Mouse (Mus musculus) limb, embryonic 15.5 days (tissue): ENCODE measurements at regions not wholly inside any gene's neighbourhood (a gene's known extent, or its start where the extent isn't known, plus 50 kb on each side); places are given as distances from the start of the nearest gene placed in this dataset.
A peak's percentile ranks its signal among the peaks of the same experiment; 100 is the strongest.

Experiments
- ATAC-seq: fragments of 200-750 bp; cut with Nextera tagmentation; 2 replicates; pipeline ENCODE4 v1.8.0; 2017; ENCODE audit warnings: low read depth, moderate TSS enrichment; ENCODE audit not compliant: insufficient number of reproducible peaks, low FRiP score, low TSS enrichment
- H3K27ac ChIP-seq: fragments of 300-500 bp; sonication (generic); 2 replicates; pipeline ENCODE4 v1.5.1; 2015; ENCODE audit warnings: moderate library complexity, mild to moderate bottlenecking, inconsistent platforms
- H3K27me3 ChIP-seq: fragments of 300-500 bp; sonication (generic); 2 replicates; pipeline ENCODE4 v1.6.1; 2015; ENCODE audit warnings: inconsistent platforms
- H3K36me3 ChIP-seq: fragments of 300-500 bp; sonication (generic); 2 replicates; pipeline ENCODE4 v1.6.1; 2015; ENCODE audit warnings: inconsistent platforms
- H3K4me1 ChIP-seq: fragments of 300-500 bp; sonication (generic); 2 replicates; pipeline ENCODE4 v1.6.1; 2015; ENCODE audit warnings: inconsistent platforms
- H3K4me2 ChIP-seq: fragments of 300-500 bp; sonication (generic); 2 replicates; pipeline ENCODE4 v1.6.1; 2015; ENCODE audit warnings: mild to moderate bottlenecking, inconsistent platforms
- H3K4me3 ChIP-seq: fragments of 300-500 bp; sonication (generic); 2 replicates; pipeline ENCODE4 v1.5.1; 2015; ENCODE audit warnings: mild to moderate bottlenecking, inconsistent platforms
- H3K9ac ChIP-seq: fragments of 300-500 bp; sonication (generic); 2 replicates; pipeline ENCODE4 v1.6.1; 2015; ENCODE audit warnings: inconsistent platforms
- H3K9me3 ChIP-seq: fragments of 300-500 bp; sonication (generic); 2 replicates; pipeline ENCODE4 v1.6.1; 2016; ENCODE audit warnings: inconsistent platforms
- WGBS: fragments of 180-500 bp; shearing (Covaris S2); methylation state at CpG from one replicate; pipeline ENCODE4 v1.1.7; 2015; 5-methylcytosine and 5-hydroxymethylcytosine counted together

DNA sequence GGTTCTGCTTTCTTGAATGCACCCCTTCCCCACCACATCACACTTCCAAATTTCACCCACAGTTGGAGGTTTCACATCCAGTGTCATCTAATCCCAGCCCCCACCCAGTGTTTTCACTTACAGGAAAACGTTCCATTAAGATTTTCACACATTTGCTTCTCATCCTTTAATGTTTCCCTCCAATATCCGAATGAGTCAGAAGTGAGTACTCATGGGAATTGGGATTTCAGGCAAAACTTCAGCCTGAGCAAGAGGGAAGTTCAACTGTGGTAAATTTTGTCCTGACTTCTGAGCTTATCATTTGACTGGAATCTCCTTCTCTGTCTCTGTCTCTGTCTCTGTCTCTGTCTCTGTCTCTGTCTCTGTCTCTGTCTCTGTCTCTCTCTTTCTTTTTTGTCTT is 350.3 kb upstream of the Klf4 start:
- no peak for ATAC-seq
- 37% methylated on average over 2 of the region's 2 CpGs for WGBS

DNA sequence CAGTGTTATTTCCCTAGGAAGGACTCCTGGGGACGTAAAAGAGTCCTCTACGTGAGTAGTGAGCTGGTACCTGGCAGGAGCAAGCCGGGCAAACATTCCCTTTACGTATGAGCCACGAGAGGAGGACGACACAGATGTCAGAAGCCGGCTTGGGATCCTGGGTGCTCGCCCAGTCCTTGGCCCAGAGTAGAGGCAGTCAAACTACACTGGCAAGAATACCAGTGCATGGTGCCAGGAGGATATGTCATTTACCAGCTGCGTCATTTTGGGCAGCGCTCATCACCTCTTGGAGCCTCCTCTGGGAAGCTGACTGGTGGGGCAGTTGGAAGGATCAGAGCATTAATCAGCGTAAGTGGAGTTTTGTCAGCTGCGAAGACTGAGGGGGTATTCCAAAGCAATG is 343.0 kb upstream of the Klf4 start:
- ATAC-seq = no peak
- H3K4me1 ChIP-seq = peaks cover 8% of the 10 kb centered on the region
- H3K27ac ChIP-seq = 0 out of 2 replicates have a peak overlapping the region, but pooled peaks have one; percentile 22
- no peak overlapping the region for H3K9ac ChIP-seq
- H3K4me2 ChIP-seq = no peak overlapping the region
- 77% methylated on average over 12 of the region's 12 CpGs for WGBS
- H3K4me3 ChIP-seq = no peak overlapping the region
- no peaks in the 10 kb centered on the region for H3K27me3 ChIP-seq
- H3K9me3 ChIP-seq = no peaks in the 10 kb centered on the region
- no peaks in the 10 kb centered on the region for H3K36me3 ChIP-seq

More for the DNA sequence above, 350.3 kb upstream of the Klf4 start:
- Histone ChIP-seq H3K27me3 (no peaks in the 10 kb centered on the region), H3K4me2 (no peak overlapping the region), H3K27ac (no peak overlapping the region), H3K4me3 (no peak overlapping the region), H3K36me3 (no peaks in the 10 kb centered on the region), H3K9me3 (no peaks in the 10 kb centered on the region), H3K9ac (no peak overlapping the region), H3K4me1 (0 out of 2 replicates have a peak, but pooled peaks cover 1% of the 10 kb centered on the region)

GRCm38 (mm10) chr4:55874875-55875274 is 342.6 kb upstream of the Klf4 start:
- H3K4me1 ChIP-seq = peaks cover 8% of the 10 kb centered on the region
- H3K27me3 ChIP-seq = no peaks in the 10 kb centered on the region
- no peaks in the 10 kb centered on the region for H3K36me3 ChIP-seq
- 0 out of 2 replicates have a peak overlapping the region, but pooled peaks have one; percentile 22 for H3K27ac ChIP-seq
- H3K9ac ChIP-seq = no peak overlapping the region
- no peak overlapping the region for H3K4me2 ChIP-seq
- no peak overlapping the region for H3K4me3 ChIP-seq
- H3K9me3 ChIP-seq = no peaks in the 10 kb centered on the region
- no peak for ATAC-seq
- WGBS = 48% methylated on average over 7 of the region's 7 CpGs

DNA sequence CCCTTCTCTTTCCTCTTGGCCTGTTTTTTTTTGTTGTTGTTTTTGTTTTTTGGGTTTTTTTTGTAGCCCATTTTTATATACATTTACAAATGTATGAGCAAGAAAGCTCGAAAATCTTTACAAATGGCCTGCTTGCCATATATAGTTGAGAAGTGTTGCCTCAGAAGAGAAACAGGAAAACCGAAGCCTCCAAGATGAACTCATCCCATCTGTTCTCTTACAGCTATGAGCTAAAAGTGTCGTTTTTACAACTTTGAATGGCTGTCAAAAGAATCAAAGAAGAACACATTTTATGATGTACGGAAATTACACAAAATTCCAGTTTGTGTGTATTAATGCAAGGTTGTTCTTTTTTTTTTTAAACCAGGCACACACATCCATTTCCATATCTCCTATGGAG is 342.0 kb upstream of the Klf4 start:
- WGBS = 59% methylated on average over 4 of the region's 4 CpGs
- Histone ChIP-seq H3K4me1 (peaks cover 8% of the 10 kb centered on the region), H3K4me2 (no peak overlapping the region), H3K4me3 (no peak overlapping the region), H3K9ac (no peak overlapping the region), H3K27ac (no peak overlapping the region), H3K27me3 (no peaks in the 10 kb centered on the region), H3K9me3 (no peaks in the 10 kb centered on the region), H3K36me3 (no peaks in the 10 kb centered on the region)
- ATAC-seq = no peak

DNA sequence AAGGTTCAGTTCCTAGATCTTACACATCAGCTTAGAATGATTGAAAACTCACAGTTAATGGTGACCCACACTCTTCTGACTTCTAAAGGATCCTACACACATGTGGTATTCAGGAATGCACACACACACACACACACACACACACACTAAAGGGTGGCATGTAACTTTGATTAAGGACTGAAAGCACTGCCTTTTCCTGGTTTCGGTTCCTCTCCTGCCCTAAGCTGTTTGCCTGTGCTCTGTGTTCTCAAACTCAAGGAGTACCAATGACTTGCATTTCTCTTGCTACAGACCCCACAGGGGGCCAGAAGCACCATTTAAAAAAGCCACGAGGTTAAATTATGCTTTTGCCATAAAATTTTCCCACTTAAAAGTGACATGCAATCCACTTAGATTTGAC is 327.8 kb upstream of the Klf4 start:
- Histone ChIP-seq H3K27me3 (no peaks in the 10 kb centered on the region), H3K4me3 (no peak overlapping the region), H3K4me1 (no peaks in the 10 kb centered on the region), H3K36me3 (no peaks in the 10 kb centered on the region), H3K9me3 (no peaks in the 10 kb centered on the region), H3K27ac (no peak overlapping the region), H3K9ac (no peak overlapping the region), H3K4me2 (no peak overlapping the region)
- no peak for ATAC-seq
- WGBS = 47% methylated on average over 2 of the region's 2 CpGs

DNA sequence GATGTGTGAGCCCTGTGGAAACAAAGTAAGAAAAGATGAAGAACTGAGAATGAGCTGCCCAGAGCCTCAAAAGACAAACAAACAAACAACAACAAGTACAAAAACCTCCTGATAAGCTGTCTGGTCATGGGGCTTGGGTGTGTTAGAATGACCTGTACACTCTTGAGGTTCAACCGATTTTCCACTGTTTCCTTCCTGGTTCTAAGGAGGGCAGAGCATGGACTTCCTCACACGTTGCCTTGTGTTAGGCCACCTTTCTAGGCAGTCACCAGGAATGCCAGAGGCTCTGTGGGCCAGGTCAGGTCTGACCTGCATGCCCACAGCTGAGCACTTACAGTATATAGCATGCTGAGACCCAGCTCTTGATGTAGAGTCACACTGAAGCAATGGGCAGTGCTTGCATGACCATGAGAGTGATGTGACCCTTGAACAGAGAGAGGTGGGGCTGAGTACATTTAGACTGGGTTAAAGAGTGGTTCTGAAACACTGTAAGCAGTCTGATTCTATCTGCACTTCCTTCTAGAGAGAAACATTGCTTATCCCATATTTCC is 327.0 kb upstream of the Klf4 start:
- no peak overlapping the region for H3K9ac ChIP-seq
- ATAC-seq = no peak
- no peak overlapping the region for H3K4me2 ChIP-seq
- WGBS = 75% methylated on average over 2 of the region's 2 CpGs
- no peak overlapping the region for H3K27ac ChIP-seq
- no peaks in the 10 kb centered on the region for H3K9me3 ChIP-seq
- no peaks in the 10 kb centered on the region for H3K4me1 ChIP-seq
- no peaks in the 10 kb centered on the region for H3K36me3 ChIP-seq
- H3K4me3 ChIP-seq = no peak overlapping the region
- H3K27me3 ChIP-seq = no peaks in the 10 kb centered on the region

- H3K4me3 ChIP-seq = no peak overlapping the region
- no peaks in the 10 kb centered on the region for H3K9me3 ChIP-seq
- H3K27me3 ChIP-seq = no peaks in the 10 kb centered on the region
- no peaks in the 10 kb centered on the region for H3K4me1 ChIP-seq
- no peak overlapping the region for H3K9ac ChIP-seq
- H3K36me3 ChIP-seq = no peaks in the 10 kb centered on the region
- 84% methylated on average over 1 of the region's 1 CpGs for WGBS
- no peak overlapping the region for H3K4me2 ChIP-seq
- no peak overlapping the region for H3K27ac ChIP-seq
- ATAC-seq = no peak
These were observed 319.2 kb upstream of the Klf4 start for GRCm38 (mm10) chr4:55851430-55851829.

GRCm38 (mm10) chr4:55851027-55851426 is 318.8 kb upstream of the Klf4 start:
- H3K27ac ChIP-seq = no peak overlapping the region
- H3K9me3 ChIP-seq = no peaks in the 10 kb centered on the region
- no peaks in the 10 kb centered on the region for H3K27me3 ChIP-seq
- ATAC-seq = no peak
- no peak overlapping the region for H3K9ac ChIP-seq
- no peaks in the 10 kb centered on the region for H3K4me1 ChIP-seq
- no peak overlapping the region for H3K4me2 ChIP-seq
- WGBS = 81% methylated on average over 5 of the region's 5 CpGs
- no peak overlapping the region for H3K4me3 ChIP-seq
- no peaks in the 10 kb centered on the region for H3K36me3 ChIP-seq

- Histone ChIP-seq H3K4me2 (no peak overlapping the region), H3K27me3 (no peaks in the 10 kb centered on the region), H3K4me3 (no peak overlapping the region), H3K4me1 (peaks cover 15% of the 10 kb centered on the region), H3K9me3 (no peaks in the 10 kb centered on the region), H3K9ac (no peak overlapping the region), H3K36me3 (no peaks in the 10 kb centered on the region), H3K27ac (peak overlapping the region; percentile 57)
- WGBS = 29% methylated on average over 12 of the region's 12 CpGs
- ATAC-seq = peak; percentile 46; the same call in 1 of the 2 replicates
These were observed 311.6 kb upstream of the Klf4 start for GRCm38 (mm10) chr4:55843727-55844401.

GRCm38 (mm10) chr4:55838568-55838967 is 306.3 kb upstream of the Klf4 start:
- Histone ChIP-seq H3K9me3 (no peaks in the 10 kb centered on the region), H3K4me2 (no peak overlapping the region), H3K27ac (no peak overlapping the region), H3K27me3 (no peaks in the 10 kb centered on the region), H3K4me1 (peaks cover 9% of the 10 kb centered on the region), H3K36me3 (no peaks in the 10 kb centered on the region), H3K4me3 (no peak overlapping the region), H3K9ac (no peak overlapping the region)
- 76% methylated on average over 3 of the region's 3 CpGs for WGBS
- ATAC-seq = no peak

DNA sequence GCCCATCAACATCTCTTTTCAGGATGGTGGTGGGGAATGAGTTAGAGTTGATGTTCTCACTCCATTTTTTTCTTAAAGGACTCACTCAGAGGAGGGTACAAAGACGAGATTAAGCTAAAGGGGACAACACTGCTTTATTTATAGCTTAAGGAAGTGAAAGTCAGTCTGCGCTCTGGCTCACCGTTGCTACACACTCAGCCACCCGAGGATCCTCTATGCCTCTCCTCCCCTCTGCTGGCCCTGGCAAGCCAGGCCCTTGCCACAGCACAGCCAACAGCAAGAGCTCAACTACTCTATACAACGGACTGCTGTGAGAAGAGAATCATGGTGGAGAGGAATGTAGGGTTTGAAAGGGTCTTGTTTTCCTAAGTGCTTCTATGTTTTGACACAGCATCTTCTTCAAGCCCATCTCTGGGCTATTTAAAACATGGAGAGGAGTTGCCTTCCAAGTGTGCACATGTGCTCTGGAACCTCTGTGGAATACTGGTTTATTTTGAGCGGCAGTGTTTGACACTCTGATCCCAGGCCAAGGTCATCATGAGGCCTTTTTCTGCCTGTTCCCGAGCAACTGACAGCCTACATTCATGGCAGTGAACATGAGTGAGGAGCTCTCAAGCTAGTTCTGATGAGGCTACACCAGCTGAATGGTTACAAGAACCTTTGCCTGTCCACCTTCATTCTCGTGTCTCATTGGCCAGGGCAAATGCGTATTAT is 291.9 kb upstream of the Klf4 start:
- Histone ChIP-seq H3K4me1 (no peaks in the 10 kb centered on the region), H3K4me3 (no peak overlapping the region), H3K9ac (no peak overlapping the region), H3K27ac (no peak overlapping the region), H3K9me3 (no peaks in the 10 kb centered on the region), H3K27me3 (no peaks in the 10 kb centered on the region), H3K36me3 (no peaks in the 10 kb centered on the region), H3K4me2 (no peak overlapping the region)
- ATAC-seq = no peak
- 77% methylated on average over 9 of the region's 9 CpGs for WGBS

DNA sequence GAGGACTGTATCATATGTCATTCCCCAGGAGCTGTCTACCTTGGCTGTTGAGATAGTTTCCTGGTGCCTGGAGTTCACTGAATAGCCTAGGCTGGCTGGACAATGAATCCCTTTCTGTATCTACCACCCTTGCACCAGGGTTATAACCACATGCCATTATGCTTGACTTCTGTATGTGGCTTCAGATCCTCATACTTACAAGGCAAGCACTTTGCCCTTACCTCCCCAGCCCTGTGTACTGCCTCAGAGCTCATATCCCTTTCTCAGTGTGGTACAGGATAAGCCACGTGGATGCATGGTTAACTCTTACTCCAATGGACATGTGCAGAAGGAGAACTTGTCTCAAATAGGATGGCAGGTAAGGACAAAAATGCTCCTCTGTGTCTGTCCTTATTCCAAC is 291.3 kb upstream of the Klf4 start:
- no peaks in the 10 kb centered on the region for H3K9me3 ChIP-seq
- no peak overlapping the region for H3K4me2 ChIP-seq
- whole genome bisulfite sequencing = 68% methylated on average over 1 of the region's 1 CpGs
- no peak overlapping the region for H3K9ac ChIP-seq
- ATAC-seq = no peak
- H3K27ac ChIP-seq = no peak overlapping the region
- H3K4me1 ChIP-seq = no peaks in the 10 kb centered on the region
- H3K36me3 ChIP-seq = no peaks in the 10 kb centered on the region
- no peak overlapping the region for H3K4me3 ChIP-seq
- H3K27me3 ChIP-seq = no peaks in the 10 kb centered on the region
